Mouse (Mus musculus) forebrain, embryonic 13.5 days (tissue): ENCODE data around the gene Mbd6. TPM values are rescaled to one million over a fixed set of nuclear protein-coding genes. Genes with fewer than 3 reads are reported as not detected.
A peak's percentile ranks its signal among the peaks of the same experiment; 100 is the strongest.
"Not testable (repeated sequence)": the region's sequence is repeated elsewhere in the genome, so short reads cannot be mapped to it uniquely, and the experiment has no call there.

Source experiments
- ATAC-seq: fragments of 200-750 bp; cut with Nextera tagmentation; 2 replicates; pipeline ENCODE4 v1.8.0; 2017
- H3K27ac ChIP-seq: fragments of 300-500 bp; sonication (generic); 2 replicates; pipeline ENCODE4 v1.5.1; 2015; ENCODE audit warnings: inconsistent platforms, mild to moderate bottlenecking, moderate library complexity
- H3K27me3 ChIP-seq: fragments of 300-500 bp; sonication (generic); 2 replicates; pipeline ENCODE4 v1.6.1; 2015; ENCODE audit warnings: mild to moderate bottlenecking, inconsistent platforms
- H3K36me3 ChIP-seq: fragments of 300-500 bp; sonication (generic); 2 replicates; pipeline ENCODE4 v1.6.1; 2015; ENCODE audit warnings: mild to moderate bottlenecking, inconsistent platforms; ENCODE audit not compliant: poor library complexity, severe bottlenecking
- H3K4me1 ChIP-seq: fragments of 300-500 bp; sonication (generic); 2 replicates; pipeline ENCODE4 v1.6.1; 2015; ENCODE audit warnings: inconsistent platforms
- H3K4me2 ChIP-seq: fragments of 300-500 bp; sonication (generic); 2 replicates; pipeline ENCODE4 v1.6.1; 2015; ENCODE audit warnings: inconsistent platforms, mild to moderate bottlenecking, moderate library complexity
- H3K4me3 ChIP-seq: fragments of 300-500 bp; sonication (generic); 2 replicates; pipeline ENCODE4 v1.5.1; 2015; ENCODE audit warnings: mild to moderate bottlenecking, inconsistent platforms
- H3K9ac ChIP-seq: fragments of 300-500 bp; sonication (generic); 2 replicates; pipeline ENCODE4 v1.6.1; 2015; ENCODE audit warnings: mild to moderate bottlenecking, inconsistent platforms
- H3K9me3 ChIP-seq: fragments of 300-500 bp; sonication (generic); replicated peaks from 2 replicates; pipeline ENCODE4 v1.6.1; 2016; ENCODE audit warnings: inconsistent platforms
- WGBS: fragments of 180-500 bp; shearing (Covaris S2); methylation state at CpG from one replicate; pipeline ENCODE4 v1.1.7; 2015; 5-methylcytosine and 5-hydroxymethylcytosine counted together
- polyA plus RNA-seq: library from polyadenylated mRNA; unstranded; fragments of >200 nt; fragmentation: Nextera tagmentation; extraction: Ambion mirVana; gene quantifications from 2 replicates; pipeline ENCODE4 v1.2.1, GENCODE M21; 2015

The Mbd6 gene
- polyA plus RNA-seq, 1 experiment from 2014 or later = 13.6 TPM

- Histone ChIP-seq H3K4me1 (peaks cover 15% of the 10 kb centered on the region), H3K9ac (peak within 1 kb of the TSS; percentile 86), H3K4me2 (peak within 1 kb of the TSS; percentile 69), H3K27me3 (no peaks in the 10 kb centered on the region), H3K36me3 (peaks cover 27% of the 10 kb centered on the region), H3K4me3 (peak within 1 kb of the TSS; percentile 74), H3K9me3 (no peaks in the 10 kb centered on the region), H3K27ac (peak within 1 kb of the TSS; percentile 69)
- under 1% methylated on average over 65 of the region's 65 CpGs for WGBS
- peak; percentile 98 for ATAC-seq
Measured at GRCm38 (mm10) chr10:127311476-127312355, 22.9 kb upstream of the Mbd6 start, which contains the start of gene Mars. Mars (minus strand) TSS chr10:127311786.

GRCm38 (mm10) chr10:127310523-127311475, 22.0 kb upstream of the Mbd6 start:
- Histone ChIP-seq H3K27me3 (no peaks in the 10 kb centered on the region), H3K27ac (peak overlapping the region; percentile 61), H3K9ac (peak overlapping the region; percentile 86), H3K4me3 (peak overlapping the region; percentile 74), H3K36me3 (peaks cover 37% of the 10 kb centered on the region), H3K4me1 (peaks cover 15% of the 10 kb centered on the region), H3K4me2 (peak overlapping the region; percentile 69), H3K9me3 (no peaks in the 10 kb centered on the region)
- WGBS = 36% methylated on average over 23 of the region's 23 CpGs
- peak; percentile 33 for ATAC-seq

- H3K27ac ChIP-seq, ATAC-seq, H3K9me3 ChIP-seq, H3K4me3 ChIP-seq, H3K9ac ChIP-seq, H3K4me2 ChIP-seq, H3K27me3 ChIP-seq: not testable (repeated sequence)
- Histone ChIP-seq H3K4me1 (peaks cover 15% of the 10 kb centered on the region), H3K36me3 (peaks cover 53% of the 10 kb centered on the region)
- WGBS = 77% methylated on average over 3 of the region's 3 CpGs
Measured at GRCm38 (mm10) chr10:127309167-127309566, 20.3 kb upstream of the Mbd6 start.

GRCm38 (mm10) chr10:127303136-127303535, 14.3 kb upstream of the Mbd6 start:
- no peak overlapping the region for H3K27ac ChIP-seq
- no peak for ATAC-seq
- no peaks in the 10 kb centered on the region for H3K4me1 ChIP-seq
- H3K27me3 ChIP-seq = no peaks in the 10 kb centered on the region
- H3K36me3 ChIP-seq = peaks cover 99% of the 10 kb centered on the region
- WGBS = 94% methylated on average over 11 of the region's 11 CpGs
- no peak overlapping the region for H3K9ac ChIP-seq
- H3K9me3 ChIP-seq = no peaks in the 10 kb centered on the region
- H3K4me3 ChIP-seq = no peak overlapping the region
- no peak overlapping the region for H3K4me2 ChIP-seq

- H3K4me2 ChIP-seq = no peak overlapping the region
- ATAC-seq = no peak
- H3K27ac ChIP-seq = no peak overlapping the region
- H3K4me1 ChIP-seq = no peaks in the 10 kb centered on the region
- WGBS = 95% methylated on average over 6 of the region's 6 CpGs
- no peaks in the 10 kb centered on the region for H3K27me3 ChIP-seq
- peaks cover 99% of the 10 kb centered on the region for H3K36me3 ChIP-seq
- H3K9me3 ChIP-seq = no peaks in the 10 kb centered on the region
- no peak overlapping the region for H3K9ac ChIP-seq
- H3K4me3 ChIP-seq = no peak overlapping the region
Measured at GRCm38 (mm10) chr10:127300361-127300760, 11.5 kb upstream of the Mbd6 start.

GRCm38 (mm10) chr10:127297015-127297871, 8.4 kb upstream of the Mbd6 start:
- no peak for ATAC-seq
- H3K27me3 ChIP-seq = no peaks in the 10 kb centered on the region
- no peak overlapping the region for H3K4me2 ChIP-seq
- 88% methylated on average over 16 of the region's 16 CpGs for WGBS
- H3K4me1 ChIP-seq = peaks cover 12% of the 10 kb centered on the region
- H3K9ac ChIP-seq = no peak overlapping the region
- peaks cover 90% of the 10 kb centered on the region for H3K36me3 ChIP-seq
- H3K4me3 ChIP-seq = no peak overlapping the region
- H3K27ac ChIP-seq = no peak overlapping the region
- no peaks in the 10 kb centered on the region for H3K9me3 ChIP-seq

GRCm38 (mm10) chr10:127295986-127296794, 7.4 kb upstream of the Mbd6 start:
- WGBS = 93% methylated on average over 24 of the region's 24 CpGs
- Histone ChIP-seq H3K27ac (no peak overlapping the region), H3K27me3 (no peaks in the 10 kb centered on the region), H3K4me2 (no peak overlapping the region), H3K4me3 (no peak overlapping the region), H3K9ac (no peak overlapping the region), H3K36me3 (peaks cover 80% of the 10 kb centered on the region), H3K9me3 (no peaks in the 10 kb centered on the region), H3K4me1 (peaks cover 23% of the 10 kb centered on the region)
- no peak for ATAC-seq

- 90% methylated on average over 10 of the region's 10 CpGs for WGBS
- peaks cover 69% of the 10 kb centered on the region for H3K36me3 ChIP-seq
- H3K27me3 ChIP-seq = no peaks in the 10 kb centered on the region
- H3K9me3 ChIP-seq = no peaks in the 10 kb centered on the region
- H3K4me1 ChIP-seq = peaks cover 27% of the 10 kb centered on the region
- no peak overlapping the region for H3K27ac ChIP-seq
- H3K4me3 ChIP-seq = no peak overlapping the region
- H3K9ac ChIP-seq = no peak overlapping the region
- no peak overlapping the region for H3K4me2 ChIP-seq
- ATAC-seq = no peak
Measured at GRCm38 (mm10) chr10:127294895-127295510, 6.2 kb upstream of the Mbd6 start.

GRCm38 (mm10) chr10:127293590-127294113, 4.8 kb upstream of the Mbd6 start:
- Histone ChIP-seq H3K9ac (no peak overlapping the region), H3K27ac (no peak overlapping the region), H3K36me3 (peaks cover 56% of the 10 kb centered on the region), H3K4me2 (no peak overlapping the region), H3K9me3 (no peaks in the 10 kb centered on the region), H3K4me1 (peaks cover 36% of the 10 kb centered on the region), H3K27me3 (no peaks in the 10 kb centered on the region), H3K4me3 (no peak overlapping the region)
- no peak for ATAC-seq
- 85% methylated on average over 3 of the region's 3 CpGs for WGBS

- WGBS = 85% methylated on average over 6 of the region's 6 CpGs
- no peak overlapping the region for H3K27ac ChIP-seq
- H3K4me2 ChIP-seq = no peak overlapping the region; the same call in 1 of the 2 replicates
- H3K36me3 ChIP-seq = peaks cover 50% of the 10 kb centered on the region
- peaks cover 38% of the 10 kb centered on the region for H3K4me1 ChIP-seq
- H3K4me3 ChIP-seq = no peak overlapping the region
- H3K9me3 ChIP-seq = no peaks in the 10 kb centered on the region
- H3K27me3 ChIP-seq = no peaks in the 10 kb centered on the region
- ATAC-seq = no peak
- H3K9ac ChIP-seq = 0 out of 2 replicates have a peak overlapping the region, but pooled peaks have one; percentile 21
Measured at GRCm38 (mm10) chr10:127292987-127293538, 4.2 kb upstream of the Mbd6 start.
